Mouse (Mus musculus): ENCODE results near the gene Bbs4. TPM values are rescaled to one million over a fixed set of nuclear protein-coding genes. Genes with fewer than 3 reads are reported as not detected.

Gene Bbs4
- total and polyA plus RNA-seq, 3 experiments = 2.6 to 4.5 (median 4.0) TPM

GRCm38 (mm10) chr9:59337889-59338288, 15.4 kb downstream of the Bbs4 start:
- Histone ChIP-seq H3K4me3 (replicated peaks in 1 of 3; ENCODE audit: low read depth in 2 of 3, low read length in 2 of 3, poor library complexity in 1 of 3) (no peak overlapping the region), H3K9me3 (replicated peaks; ENCODE audit: low read length) (no peaks in the 10 kb centered on the region), H3K4me1 (ENCODE audit: control insufficient read depth in 1 of 2, insufficient read depth in 2 of 2) (peaks cover 0 to 13% of the 10 kb centered on the region in 2 experiments; a peak in 2 of 4 replicates), H3K27me3 (replicated peaks) (no peaks in the 10 kb centered on the region), H3K27ac (ENCODE audit: insufficient read depth, low read depth) (no peak overlapping the region), H3K36me3 (replicated peaks in 1 of 2; ENCODE audit: control insufficient read depth in 1 of 2, insufficient read depth in 1 of 2, low read length in 1 of 2) (peaks cover 9 to 18% of the 10 kb centered on the region in 2 experiments), H3K9ac (ENCODE audit: insufficient read depth, low read depth) (no peak overlapping the region), H3K4me2 (ENCODE audit: insufficient read depth, low read depth, poor library complexity, severe bottlenecking) (no peak overlapping the region), H3K79me2 (replicated peaks; ENCODE audit: control insufficient read depth, extremely low read depth, insufficient read depth, poor library complexity, severe bottlenecking) (peaks cover 2% of the 10 kb centered on the region; the same call in 1 of the 2 replicates)
- in situ Hi-C loops (cut with MboI; ENCODE audit: low pct_ligation_motif_present, low pct_unique_long_range_greater_than_20kb, low sequenced_read_pairs) (no loop called here), dilution Hi-C loops (cut with MboI; ENCODE audit: extremely low pct_ligation_motif_present, extremely low pct_unique_long_range_greater_than_20kb, low sequenced_read_pairs) (no loop called here)
- TF ChIP-seq GABPA (IDR thresholded peaks at IDR 0.05; ENCODE audit: insufficient replicate concordance, low read depth, low read length) = no peak
- no peak for TF ChIP-seq CTCF (conservative IDR thresholded peaks at IDR 0.05 in 1 of 2, IDR thresholded peaks at IDR 0.05 in 1 of 2; ENCODE audit: low read depth in 2 of 2, low read length in 2 of 2)
- no peak for TF ChIP-seq UBTF (IDR thresholded peaks at IDR 0.05; ENCODE audit: low read depth, low read length)
- no peak for TF ChIP-seq KAT2A (IDR thresholded peaks at IDR 0.05; ENCODE audit: insufficient replicate concordance, low read length)
- no peak for TF ChIP-seq ETS1 (conservative IDR thresholded peaks at IDR 0.05; ENCODE audit: low read depth, low read length)
- TF ChIP-seq ZMIZ1 (IDR thresholded peaks at IDR 0.05; ENCODE audit: low read depth, low read length) = no peak
- TF ChIP-seq E2F4 (IDR thresholded peaks at IDR 0.05; ENCODE audit: insufficient replicate concordance, low read depth, low read length) = no peak
- no peak for TF ChIP-seq ELF1 (IDR thresholded peaks at IDR 0.05; ENCODE audit: low read depth, low read length)
- TF ChIP-seq RAD21 (IDR thresholded peaks at IDR 0.05; ENCODE audit: low read depth, low read length) = no peak
- no peak for TF ChIP-seq PAX5 (IDR thresholded peaks at IDR 0.05; ENCODE audit: low read length)
- no peak for TF ChIP-seq MAFK (IDR thresholded peaks at IDR 0.05; ENCODE audit: insufficient replicate concordance, low read length)
- no peak for TF ChIP-seq NRF1 (IDR thresholded peaks at IDR 0.05; ENCODE audit: low read depth, low read length)
- TF ChIP-seq ZC3H11A (IDR thresholded peaks at IDR 0.05; ENCODE audit: low read depth, low read length) = no peak
- no peak for DNase-seq (ENCODE audit: extremely low read depth)

DNA sequence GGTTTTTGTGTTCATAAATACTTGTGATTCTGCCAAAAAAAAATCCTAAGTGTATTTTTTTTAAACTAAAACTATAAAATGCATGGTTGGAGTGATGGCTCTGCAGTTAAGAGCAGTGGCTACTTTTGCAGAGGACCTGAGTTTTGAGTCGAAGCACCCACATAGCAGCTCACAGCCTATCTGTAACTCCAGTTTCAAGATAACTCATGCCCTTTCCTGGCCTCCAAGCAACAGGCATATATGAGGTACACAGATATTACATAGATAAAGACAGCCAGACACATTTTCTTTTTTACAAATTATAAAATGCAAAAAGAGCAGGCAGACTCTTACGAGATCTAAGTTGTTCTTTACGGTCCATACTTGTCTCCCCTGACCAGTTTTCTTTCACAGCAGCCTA, 16.8 kb downstream of the Bbs4 start:
- Histone ChIP-seq H3K79me2 (replicated peaks; ENCODE audit: control insufficient read depth, extremely low read depth, insufficient read depth, poor library complexity, severe bottlenecking) (peaks cover 2% of the 10 kb centered on the region; the same call in 1 of the 2 replicates), H3K9ac (ENCODE audit: insufficient read depth, low read depth) (no peak overlapping the region), H3K4me2 (ENCODE audit: insufficient read depth, low read depth, poor library complexity, severe bottlenecking) (no peak overlapping the region), H3K9me3 (replicated peaks; ENCODE audit: low read length) (no peaks in the 10 kb centered on the region), H3K36me3 (replicated peaks in 1 of 2; ENCODE audit: control insufficient read depth in 1 of 2, insufficient read depth in 1 of 2, low read length in 1 of 2) (peaks cover 12 to 24% of the 10 kb centered on the region in 2 experiments), H3K4me1 (ENCODE audit: control insufficient read depth in 1 of 2, insufficient read depth in 2 of 2) (peaks cover 0 to 13% of the 10 kb centered on the region in 2 experiments; a peak in 2 of 4 replicates), H3K4me3 (replicated peaks in 1 of 3; ENCODE audit: low read depth in 2 of 3, low read length in 2 of 3, poor library complexity in 1 of 3) (no peak overlapping the region), H3K27ac (ENCODE audit: insufficient read depth, low read depth) (no peak overlapping the region), H3K27me3 (replicated peaks) (no peaks in the 10 kb centered on the region)
- TF ChIP-seq POLR2AphosphoS2 (IDR thresholded peaks at IDR 0.05; ENCODE audit: low read depth, low read length) (no peak), GABPA (IDR thresholded peaks at IDR 0.05; ENCODE audit: insufficient replicate concordance, low read depth, low read length) (no peak), POLR2A (IDR thresholded peaks at IDR 0.05; ENCODE audit: low read depth, low read length) (no peak), SMC3 (IDR thresholded peaks at IDR 0.05; ENCODE audit: low read depth, low read length) (no peak), CTCF (conservative IDR thresholded peaks at IDR 0.05 in 1 of 2, IDR thresholded peaks at IDR 0.05 in 1 of 2; ENCODE audit: low read depth in 2 of 2, low read length in 2 of 2) (no peak), ETS1 (conservative IDR thresholded peaks at IDR 0.05; ENCODE audit: low read depth, low read length) (no peak)
- dilution Hi-C loops (cut with MboI; ENCODE audit: extremely low pct_ligation_motif_present, extremely low pct_unique_long_range_greater_than_20kb, low sequenced_read_pairs) = no loop called here
- in situ Hi-C loops (cut with MboI; ENCODE audit: low pct_ligation_motif_present, low pct_unique_long_range_greater_than_20kb, low sequenced_read_pairs) = no loop called here
- DNase-seq (ENCODE audit: extremely low read depth) = no peak

All from CH12.LX (cell line).